Mouse (Mus musculus) T-helper 1 cell (primary cell): ENCODE measurements around the gene Zfp62.
"Not testable (repeated sequence)": the region's sequence is repeated elsewhere in the genome, so short reads cannot be mapped to it uniquely, and the experiment has no call there.

Source experiments
- in situ Hi-C: fragments of 300-600 bp; cut with MboI, MseI; formaldehyde crosslinking; loops from one replicate; pipeline ENCODE4 v1.15.1; 2025; ENCODE audit warnings: high pct_unique_total_duplicates

Gene Zfp62

GRCm38 (mm10) chr11:49203129-49203768 lies at the start of gene Zfp62:
Gene Zfp62 (plus strand): TSS chr11:49203292.
- in situ Hi-C loops = loop anchor here (10.0 kb wide), 1 partner anchor 398 kb away; the partner anchor contains the start of gene Rack1

GRCm38 (mm10) chr11:49154077-49154476 lies 49.0 kb upstream of the Zfp62 start, which contains the start of gene Olfr1394:
Gene Olfr1394 (plus strand): TSS chr11:49154377.
- in situ Hi-C loops = no loop called here

- in situ Hi-C loops = no loop called here
Observed at GRCm38 (mm10) chr11:49156821-49157814, 46.0 kb upstream of the Zfp62 start.

GRCm38 (mm10) chr11:49168839-49169611 lies 34.1 kb upstream of the Zfp62 start:
- in situ Hi-C loops = no loop called here

- in situ Hi-C loops = no loop called here
Observed at GRCm38 (mm10) chr11:49170576-49170975, 32.5 kb upstream of the Zfp62 start.

DNA sequence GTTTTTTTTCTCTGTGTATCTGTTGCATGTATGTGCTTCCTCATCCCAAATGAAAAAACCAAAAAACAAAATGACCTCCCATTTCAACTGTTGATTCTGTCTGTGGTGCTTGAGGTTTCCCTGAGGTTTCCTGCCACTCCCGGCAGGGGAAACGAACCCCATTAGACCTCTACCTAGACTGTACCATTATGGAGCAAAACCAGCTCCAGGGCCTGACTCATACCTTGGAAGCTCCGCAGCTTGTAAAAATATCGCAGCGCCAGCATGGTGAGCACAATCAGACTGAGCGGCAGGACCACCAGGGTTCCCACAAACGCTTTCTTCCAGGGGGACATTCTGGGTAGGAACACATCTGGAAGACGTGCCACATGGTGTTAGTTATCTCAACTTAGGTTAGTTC lies 27.7 kb upstream of the Zfp62 start:
- in situ Hi-C loops = no loop called here

DNA sequence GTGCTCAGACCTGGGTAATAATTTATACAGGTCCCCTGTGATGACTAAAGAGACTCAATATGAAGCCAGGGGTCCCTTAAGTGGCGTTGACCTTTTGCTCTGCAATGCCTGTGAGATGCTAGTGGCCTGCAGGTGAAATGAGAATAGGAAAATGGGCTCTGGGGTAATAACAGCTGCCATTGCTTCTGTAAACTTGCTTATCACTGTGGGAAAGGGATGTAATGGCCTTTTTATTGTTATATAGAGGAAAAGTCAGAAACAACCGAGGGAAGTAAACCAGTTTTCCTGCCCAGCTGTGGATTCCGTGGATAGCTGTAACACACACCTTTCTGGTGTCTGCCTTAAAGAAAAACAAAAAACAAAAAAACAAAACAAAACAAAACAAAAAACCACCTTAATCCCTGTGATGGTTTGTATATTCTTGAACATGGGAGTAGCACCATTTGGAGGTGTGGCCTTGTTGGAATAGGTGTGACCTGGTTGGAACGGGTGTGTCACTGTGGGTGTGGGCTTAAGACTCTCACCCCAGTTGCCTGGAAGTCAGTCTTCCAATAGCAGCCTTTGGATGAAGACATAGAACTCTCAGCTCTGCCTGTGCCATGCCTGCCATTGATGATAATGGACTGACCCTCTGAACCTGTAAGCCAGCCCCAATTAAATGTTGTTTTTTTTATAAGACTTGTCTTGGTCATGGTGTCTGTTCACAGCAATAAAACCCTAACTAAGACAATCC lies 26.9 kb upstream of the Zfp62 start:
- in situ Hi-C loops = not testable (repeated sequence)

- in situ Hi-C loops = no loop called here
Observed at GRCm38 (mm10) chr11:49183172-49183571, 19.9 kb upstream of the Zfp62 start.

GRCm38 (mm10) chr11:49186452-49186851 lies 16.6 kb upstream of the Zfp62 start:
- in situ Hi-C loops = no loop called here

DNA sequence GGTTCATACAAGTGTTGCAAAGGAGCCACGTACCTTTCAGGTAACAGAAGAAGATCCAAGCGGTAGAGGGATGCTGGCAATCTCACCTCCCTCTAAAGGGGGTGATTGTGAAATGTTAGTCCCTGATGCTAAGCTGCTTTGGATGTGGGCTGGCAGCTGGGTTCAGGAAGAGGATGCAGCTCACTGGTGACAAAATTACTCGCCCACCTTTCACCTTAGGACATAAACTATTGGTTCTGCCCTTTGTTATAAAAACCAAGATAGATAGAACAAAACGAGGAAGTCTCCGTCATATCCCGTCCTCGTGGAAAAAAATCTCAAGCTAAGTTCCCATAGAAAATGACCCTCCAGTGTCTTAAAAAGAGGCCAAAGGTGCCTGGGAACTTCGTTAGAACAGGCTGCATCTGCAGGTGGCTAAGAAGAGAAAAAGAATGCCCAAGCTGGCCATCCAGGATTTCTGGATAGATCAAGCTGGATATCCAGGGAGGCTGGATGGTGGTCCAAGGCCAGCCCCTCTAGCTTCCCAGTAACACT lies 16.1 kb upstream of the Zfp62 start, which contains the start of gene Btnl9:
Btnl9 (minus strand) TSS at position 205 of the 534 bp plus-strand sequence.
- in situ Hi-C loops = no loop called here

- in situ Hi-C loops = no loop called here
Observed at GRCm38 (mm10) chr11:49187701-49188100, 15.4 kb upstream of the Zfp62 start.

GRCm38 (mm10) chr11:49189737-49190136 lies 13.4 kb upstream of the Zfp62 start:
- in situ Hi-C loops = loop anchor here (10.0 kb wide), 2 partner anchors 405 to 1005 kb away; no protein-coding TSS in a partner anchor

DNA sequence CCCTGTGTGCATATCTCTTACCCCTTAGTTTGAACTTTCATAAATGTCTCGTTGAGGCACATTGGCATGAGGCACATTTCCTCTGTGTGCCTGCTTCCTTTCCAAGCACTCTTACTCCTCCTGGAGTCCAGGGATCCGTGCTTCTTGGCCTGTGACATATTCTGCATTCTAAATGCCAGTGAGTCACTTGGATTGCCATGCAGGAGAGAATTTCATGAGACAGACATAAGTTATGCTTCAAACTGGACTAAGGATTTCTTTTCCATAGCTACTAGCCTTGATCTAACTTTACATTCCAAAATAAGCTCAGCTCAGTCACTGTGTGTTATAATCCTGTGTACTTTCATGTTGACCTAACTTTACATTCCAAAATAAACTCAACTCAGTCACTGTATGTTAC lies 12.0 kb upstream of the Zfp62 start:
- in situ Hi-C loops = loop anchor here (10.0 kb wide), 2 partner anchors 406 to 1004 kb away; no protein-coding TSS in a partner anchor

DNA sequence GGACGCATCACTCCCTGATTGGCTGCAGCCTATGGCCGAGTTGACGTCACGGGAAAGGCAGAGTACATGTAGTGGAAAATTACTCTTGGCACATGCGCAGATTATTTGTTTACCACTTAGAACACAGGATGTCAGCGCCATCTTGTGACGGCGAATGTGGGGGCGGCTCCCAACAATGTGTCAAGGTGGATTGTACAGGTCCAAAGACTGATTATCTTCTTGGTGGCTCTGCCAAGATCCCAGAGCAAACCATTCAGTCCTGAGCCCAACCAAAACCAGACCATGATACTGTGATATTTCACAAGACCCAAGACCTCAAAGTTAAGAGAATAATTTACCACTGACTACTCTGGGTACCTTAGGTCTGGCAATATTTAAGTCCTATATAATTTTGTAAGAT lies 8.3 kb upstream of the Zfp62 start:
- in situ Hi-C loops = loop anchor here (5.0 to 10.0 kb wide), 3 partner anchors 68 to 1000 kb away; no protein-coding TSS in a partner anchor

GRCm38 (mm10) chr11:49195819-49196322 lies 7.2 kb upstream of the Zfp62 start:
- in situ Hi-C loops = loop anchor here (5.0 to 10.0 kb wide), 3 partner anchors 66 to 999 kb away; no protein-coding TSS in a partner anchor

DNA sequence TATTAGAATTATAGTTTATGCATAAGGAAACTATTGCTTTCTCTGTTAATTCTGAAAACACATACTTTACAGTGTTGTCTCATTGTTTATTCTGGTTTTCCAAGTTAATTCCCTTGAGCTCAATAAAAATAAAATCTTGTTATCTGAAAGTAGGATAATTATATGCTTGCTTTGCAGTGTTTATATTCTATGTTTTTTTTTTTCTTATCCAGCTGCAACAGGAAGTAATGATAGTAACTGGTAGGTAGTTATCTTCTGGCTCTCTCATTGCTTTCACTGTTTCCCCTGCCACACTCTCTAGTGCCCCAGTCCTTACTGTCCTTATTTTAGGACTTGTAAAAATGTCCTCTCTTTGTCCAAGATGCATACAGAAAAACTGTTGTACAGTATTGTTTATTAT lies 2.4 kb upstream of the Zfp62 start:
- in situ Hi-C loops = loop anchor here (10.0 kb wide), 1 partner anchor 396 kb away; the partner anchor contains the start of gene Rack1

DNA sequence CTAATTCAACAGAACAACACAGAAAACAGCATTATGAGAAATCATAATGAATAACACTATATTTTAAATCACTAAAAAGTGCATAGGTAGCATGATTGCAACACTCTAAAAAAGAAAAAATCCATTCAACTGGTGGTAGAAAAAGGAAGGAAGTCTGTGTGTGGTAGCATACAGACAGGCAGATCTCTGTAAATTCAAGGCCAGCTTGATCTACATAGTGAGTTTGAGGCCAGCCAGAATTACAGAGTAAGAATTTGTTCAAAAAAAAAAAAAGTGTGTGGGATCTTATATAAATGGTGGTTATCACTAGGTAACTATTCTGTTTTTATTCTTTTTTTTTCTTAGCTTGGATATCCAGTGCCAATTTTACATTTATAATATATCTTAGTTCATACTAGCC lies 1.9 kb upstream of the Zfp62 start:
- in situ Hi-C loops = loop anchor here (10.0 kb wide), 1 partner anchor 396 kb away; the partner anchor contains the start of gene Rack1

GRCm38 (mm10) chr11:49202071-49202470 lies 1.0 kb upstream of the Zfp62 start:
- in situ Hi-C loops = loop anchor here (10.0 kb wide), 1 partner anchor 397 kb away; the partner anchor contains the start of gene Rack1

- in situ Hi-C loops = loop anchor here (10.0 kb wide), 1 partner anchor 398 kb away; the partner anchor contains the start of gene Rack1
Observed at GRCm38 (mm10) chr11:49202523-49203061, 500 bp upstream of the Zfp62 start.
